Mouse (Mus musculus) c-Kit-positive CD71-negative TER-119-negative erythroid progenitor cells, embryonic 14.5 days (primary cell): ENCODE data around the gene Prr13.
A peak's percentile ranks its signal among the peaks of the same experiment; 100 is the strongest.

ENCODE experiments used
- DNase-seq: peaks from one replicate; pipeline ENCODE4 v3.0.0-alpha.2; 2013; ENCODE audit warnings: low read depth

The Prr13 gene

GRCm38 (mm10) chr15:102460971-102461370, 2.1 kb downstream of the Prr13 start:
- DNase-seq: no peak

- no peak for DNase-seq
Observed at GRCm38 (mm10) chr15:102461430-102462075, 2.7 kb downstream of the Prr13 start.

GRCm38 (mm10) chr15:102463666-102464065, 4.8 kb downstream of the Prr13 start:
- DNase-seq: no peak

GRCm38 (mm10) chr15:102468675-102469370, 10.0 kb downstream of the Prr13 start:
- DNase-seq: no peak

- peak; percentile 93 for DNase-seq
Observed at GRCm38 (mm10) chr15:102470183-102470604, 11.4 kb downstream of the Prr13 start, which contains the start of gene Pcbp2. Pcbp2 (plus strand) TSS chr15:102470539.

GRCm38 (mm10) chr15:102470605-102471294, 11.9 kb downstream of the Prr13 start:
- DNase-seq: no peak

GRCm38 (mm10) chr15:102471295-102471645, 12.4 kb downstream of the Prr13 start:
- DNase-seq: no peak

GRCm38 (mm10) chr15:102471727-102472126, 12.9 kb downstream of the Prr13 start:
- DNase-seq: no peak

- DNase-seq: no peak
Observed at GRCm38 (mm10) chr15:102473246-102473645, 14.4 kb downstream of the Prr13 start.

GRCm38 (mm10) chr15:102474520-102474919, 15.7 kb downstream of the Prr13 start:
- no peak for DNase-seq

- no peak for DNase-seq
Observed at GRCm38 (mm10) chr15:102483136-102483535, 24.3 kb downstream of the Prr13 start.

GRCm38 (mm10) chr15:102485853-102486252, 27.0 kb downstream of the Prr13 start:
- no peak for DNase-seq

GRCm38 (mm10) chr15:102487664-102488063, 28.8 kb downstream of the Prr13 start:
- DNase-seq: no peak

GRCm38 (mm10) chr15:102498322-102498721, 39.5 kb downstream of the Prr13 start:
- DNase-seq: no peak

- DNase-seq: no peak
Observed at GRCm38 (mm10) chr15:102499370-102499769, 40.5 kb downstream of the Prr13 start.

- DNase-seq: no peak
Observed at GRCm38 (mm10) chr15:102499851-102500250, 41.0 kb downstream of the Prr13 start.

GRCm38 (mm10) chr15:102500479-102500878, 41.7 kb downstream of the Prr13 start:
- no peak for DNase-seq

- no peak for DNase-seq
Observed at GRCm38 (mm10) chr15:102501084-102501814, 42.4 kb downstream of the Prr13 start.

- no peak for DNase-seq
Observed at GRCm38 (mm10) chr15:102502254-102502840, 43.5 kb downstream of the Prr13 start.

- no peak for DNase-seq
Observed at GRCm38 (mm10) chr15:102503447-102503846, 44.6 kb downstream of the Prr13 start, which contains the start of gene Gm10337. Gm10337 (plus strand) TSS chr15:102503722.

- DNase-seq: no peak
Observed at GRCm38 (mm10) chr15:102503924-102504782, 45.3 kb downstream of the Prr13 start.
